Mouse (Mus musculus) heart, embryonic 13.5 days (tissue): ENCODE results near the gene Add2. TPM values are rescaled to one million over a fixed set of nuclear protein-coding genes. Genes with fewer than 3 reads are reported as not detected.

Experiments used
- ATAC-seq: fragments of 200-750 bp; cut with Nextera tagmentation; 2 replicates; pipeline ENCODE4 v1.8.0; 2017; ENCODE audit warnings: moderate TSS enrichment; ENCODE audit not compliant: insufficient number of reproducible peaks, low FRiP score, low TSS enrichment; ENCODE audit errors: extremely low read depth
- H3K27ac ChIP-seq: fragments of 300-500 bp; sonication (generic); replicated peaks from 2 replicates; pipeline ENCODE4 v1.5.1; 2015; ENCODE audit warnings: moderate library complexity, mild to moderate bottlenecking, inconsistent platforms
- H3K27me3 ChIP-seq: fragments of 300-500 bp; sonication (generic); replicated peaks from 2 replicates; pipeline ENCODE4 v1.6.1; 2015; ENCODE audit warnings: mild to moderate bottlenecking, inconsistent platforms
- H3K36me3 ChIP-seq: fragments of 300-500 bp; sonication (generic); 2 replicates; pipeline ENCODE4 v1.6.1; 2015; ENCODE audit warnings: mild to moderate bottlenecking, inconsistent platforms
- H3K4me1 ChIP-seq: fragments of 300-500 bp; sonication (generic); 2 replicates; pipeline ENCODE4 v1.6.1; 2015; ENCODE audit warnings: inconsistent platforms
- H3K4me2 ChIP-seq: fragments of 300-500 bp; sonication (generic); 2 replicates; pipeline ENCODE4 v1.6.1; 2015; ENCODE audit warnings: inconsistent platforms, mild to moderate bottlenecking, moderate library complexity
- H3K4me3 ChIP-seq: fragments of 300-500 bp; sonication (generic); 2 replicates; pipeline ENCODE4 v1.5.1; 2015; ENCODE audit warnings: moderate library complexity, mild to moderate bottlenecking, inconsistent platforms
- H3K9ac ChIP-seq: fragments of 300-500 bp; sonication (generic); 2 replicates; pipeline ENCODE4 v1.6.1; 2015; ENCODE audit warnings: inconsistent platforms, mild to moderate bottlenecking, moderate library complexity
- H3K9me3 ChIP-seq: fragments of 300-500 bp; sonication (generic); 2 replicates; pipeline ENCODE4 v1.6.1; 2016; ENCODE audit warnings: inconsistent platforms
- WGBS: fragments of 180-500 bp; shearing (Covaris S2); methylation state at CpG from one replicate; pipeline ENCODE4 v1.1.7; 2015; ENCODE audit warnings: mixed read lengths; 5-methylcytosine and 5-hydroxymethylcytosine counted together
- polyA plus RNA-seq: library from polyadenylated mRNA; unstranded; fragments of >200 nt; fragmentation: Nextera tagmentation; extraction: Ambion mirVana; gene quantifications from 2 replicates; pipeline ENCODE4 v1.2.1, GENCODE M21; 2015

Gene Add2
- polyA plus RNA-seq, 1 experiment from 2014 or later = 6.4 TPM

- no peak overlapping the region for H3K9ac ChIP-seq
- ATAC-seq = no peak
- H3K4me2 ChIP-seq = no peak overlapping the region
- no peaks in the 10 kb centered on the region for H3K9me3 ChIP-seq
- no peak overlapping the region for H3K4me3 ChIP-seq
- H3K27me3 ChIP-seq = no peaks in the 10 kb centered on the region
- 49% methylated on average over 4 of the region's 4 CpGs for WGBS
- H3K27ac ChIP-seq = peak overlapping the region; percentile 55
- 0 out of 2 replicates have a peak, but pooled peaks cover 12% of the 10 kb centered on the region for H3K4me1 ChIP-seq
- no peaks in the 10 kb centered on the region for H3K36me3 ChIP-seq
Observed at GRCm38 (mm10) chr6:86019415-86020237, 8.9 kb upstream of the Add2 start.

GRCm38 (mm10) chr6:86020948-86021347, 7.5 kb upstream of the Add2 start:
- Histone ChIP-seq H3K9ac (no peak overlapping the region), H3K4me2 (no peak overlapping the region), H3K9me3 (no peaks in the 10 kb centered on the region), H3K4me1 (0 out of 2 replicates have a peak, but pooled peaks cover 3% of the 10 kb centered on the region), H3K27me3 (0 out of 2 replicates have a peak, but pooled peaks cover under 1% of the 10 kb centered on the region), H3K4me3 (no peak overlapping the region), H3K27ac (no peak overlapping the region), H3K36me3 (no peaks in the 10 kb centered on the region)
- WGBS = 30% methylated on average over 3 of the region's 3 CpGs
- no peak for ATAC-seq

DNA sequence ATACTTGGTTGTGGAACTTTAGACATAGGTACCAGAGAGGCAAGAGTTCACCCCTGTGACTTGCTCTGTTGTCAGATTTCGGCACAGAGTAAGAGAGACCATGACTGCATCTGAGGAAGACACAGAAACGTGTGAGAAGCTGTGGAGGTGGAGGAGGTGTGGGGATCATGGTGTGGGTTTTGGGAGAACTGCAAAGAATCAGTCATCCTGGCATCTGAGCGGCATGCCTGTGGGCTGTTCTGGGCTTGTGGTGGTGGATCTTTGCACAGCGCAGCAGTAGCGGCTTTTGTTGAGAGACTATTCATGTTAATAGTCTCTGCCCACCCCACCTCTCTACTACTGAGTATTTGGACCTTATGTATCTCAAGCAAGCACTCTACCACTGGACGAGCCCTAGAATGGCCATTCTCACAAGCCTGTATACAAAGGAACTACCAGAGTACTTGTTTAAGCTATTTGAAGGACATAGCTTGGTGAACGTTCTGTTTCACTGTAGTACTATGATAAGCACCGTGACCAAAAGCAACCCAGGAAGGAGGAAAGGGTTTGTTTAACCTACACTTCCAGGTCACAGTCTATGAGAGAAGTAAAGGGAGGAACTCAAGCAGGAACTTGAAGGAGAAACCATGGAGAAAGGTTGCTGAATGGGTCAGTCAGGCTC, 1.7 kb upstream of the Add2 start:
- Histone ChIP-seq H3K9ac (no peak overlapping the region), H3K4me2 (no peak overlapping the region), H3K9me3 (no peaks in the 10 kb centered on the region), H3K4me1 (peaks cover 7% of the 10 kb centered on the region), H3K4me3 (no peak overlapping the region), H3K36me3 (no peaks in the 10 kb centered on the region), H3K27me3 (peaks cover 58% of the 10 kb centered on the region), H3K27ac (no peak overlapping the region)
- no peak for ATAC-seq
- 69% methylated on average over 8 of the region's 8 CpGs for WGBS

GRCm38 (mm10) chr6:86028150-86028549, 331 bp upstream of the Add2 start:
- Histone ChIP-seq H3K9ac (peak overlapping the region; percentile 78; the same call in 1 of the 2 replicates), H3K27me3 (peaks cover 60% of the 10 kb centered on the region), H3K4me3 (peak overlapping the region; percentile 60)

DNA sequence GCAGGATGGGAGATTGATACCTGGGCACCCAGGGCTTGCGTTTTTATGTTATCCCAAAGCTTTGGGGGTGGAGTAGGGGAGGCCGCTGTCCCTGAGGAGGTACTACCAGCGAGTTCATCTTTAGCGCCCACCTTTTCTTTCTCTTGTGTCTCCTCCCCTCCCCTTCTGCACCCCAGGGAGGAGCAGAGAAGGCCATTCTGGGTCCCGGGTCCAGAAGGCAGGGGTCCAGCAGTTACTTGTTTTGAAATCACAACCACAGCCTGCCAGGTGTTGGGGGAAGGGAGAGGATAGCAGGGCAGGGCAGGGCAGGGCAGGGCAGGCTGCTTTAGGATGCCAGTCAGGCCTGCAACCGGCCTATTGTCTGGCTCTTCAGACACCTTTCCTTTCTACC, 837 bp downstream of the Add2 start:
- peak overlapping the region; percentile 60 for H3K4me3 ChIP-seq
- H3K4me2 ChIP-seq = peak overlapping the region; percentile 95
- H3K27me3 ChIP-seq = peaks cover 60% of the 10 kb centered on the region
- no peak for ATAC-seq
- H3K4me1 ChIP-seq = peaks cover 7% of the 10 kb centered on the region
- H3K9me3 ChIP-seq = no peaks in the 10 kb centered on the region
- peak overlapping the region; percentile 78 for H3K9ac ChIP-seq
- no peaks in the 10 kb centered on the region for H3K36me3 ChIP-seq
- 11% methylated on average over 6 of the region's 6 CpGs for WGBS
- no peak overlapping the region for H3K27ac ChIP-seq

More at GRCm38 (mm10) chr6:86028150-86028549, 331 bp upstream of the Add2 start:
- Histone ChIP-seq H3K36me3 (no peaks in the 10 kb centered on the region), H3K4me1 (peaks cover 7% of the 10 kb centered on the region), H3K27ac (no peak overlapping the region), H3K9me3 (no peaks in the 10 kb centered on the region), H3K4me2 (peak overlapping the region; percentile 95)
- WGBS = 54% methylated on average over 2 of the region's 2 CpGs
- ATAC-seq = no peak

DNA sequence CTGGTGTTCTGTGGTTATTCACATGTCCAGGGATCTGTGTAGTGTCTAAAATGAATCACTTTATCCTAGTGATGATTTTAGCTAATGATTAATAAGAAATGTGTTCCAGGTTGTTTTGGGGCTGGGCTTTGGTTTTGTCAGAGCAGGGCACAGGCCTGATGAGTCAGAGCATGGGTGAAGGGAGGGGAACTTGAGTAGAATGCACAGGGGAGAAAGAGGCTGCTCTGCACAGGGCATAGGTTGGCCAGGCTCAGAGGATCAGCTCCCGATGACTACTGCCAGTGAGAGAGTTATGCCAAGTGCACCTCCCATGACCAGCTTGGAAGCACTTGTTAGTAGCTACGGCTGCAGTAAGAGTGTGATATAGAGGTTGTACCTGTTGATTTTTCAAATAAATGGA, 3.0 kb downstream of the Add2 start:
- Histone ChIP-seq H3K4me2 (no peak overlapping the region), H3K27me3 (peaks cover 54% of the 10 kb centered on the region), H3K9me3 (no peaks in the 10 kb centered on the region), H3K36me3 (no peaks in the 10 kb centered on the region), H3K27ac (no peak overlapping the region), H3K9ac (no peak overlapping the region), H3K4me3 (no peak overlapping the region), H3K4me1 (peaks cover 7% of the 10 kb centered on the region)
- ATAC-seq = no peak
- 76% methylated on average over 2 of the region's 2 CpGs for WGBS

DNA sequence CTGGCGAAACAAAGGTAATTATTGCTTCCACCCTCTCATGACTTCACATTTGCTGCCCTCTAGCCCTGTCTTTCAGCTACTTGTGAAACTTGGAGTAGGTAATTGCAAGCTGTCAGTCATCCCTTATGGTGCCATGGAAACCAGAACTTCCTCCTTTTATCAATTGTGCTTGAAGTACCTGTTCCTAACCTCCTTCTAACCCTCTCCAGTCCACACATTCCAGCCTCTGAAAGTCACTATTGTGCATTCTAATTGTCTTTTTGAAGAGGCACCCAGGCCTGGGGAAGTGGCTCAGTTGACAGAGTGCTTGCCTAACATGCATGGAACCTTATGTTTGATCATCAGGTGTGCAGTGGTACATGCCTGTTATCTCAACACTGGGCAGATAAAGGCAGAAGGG, 5.2 kb downstream of the Add2 start:
- ATAC-seq = no peak
- H3K9me3 ChIP-seq = no peaks in the 10 kb centered on the region

GRCm38 (mm10) chr6:86038901-86039300, 10.4 kb downstream of the Add2 start:
- ATAC-seq = no peak

More for the DNA sequence above, 5.2 kb downstream of the Add2 start:
- H3K27ac ChIP-seq = no peak overlapping the region
- no peak overlapping the region for H3K9ac ChIP-seq
- no peak overlapping the region for H3K4me3 ChIP-seq
- peaks cover 5% of the 10 kb centered on the region for H3K4me1 ChIP-seq
- no peak overlapping the region for H3K4me2 ChIP-seq
- H3K36me3 ChIP-seq = no peaks in the 10 kb centered on the region
- 88% methylated on average over 1 of the region's 1 CpGs for WGBS
- peaks cover 33% of the 10 kb centered on the region for H3K27me3 ChIP-seq

GRCm38 (mm10) chr6:86040140-86040539, 11.7 kb downstream of the Add2 start:
- no peak overlapping the region for H3K27ac ChIP-seq
- H3K36me3 ChIP-seq = no peaks in the 10 kb centered on the region
- H3K9ac ChIP-seq = no peak overlapping the region
- no peak overlapping the region for H3K4me2 ChIP-seq
- no peak for ATAC-seq
- no peak overlapping the region for H3K4me3 ChIP-seq
- H3K4me1 ChIP-seq = no peaks in the 10 kb centered on the region
- no peaks in the 10 kb centered on the region for H3K27me3 ChIP-seq
- no peaks in the 10 kb centered on the region for H3K9me3 ChIP-seq
- 41% methylated on average over 1 of the region's 1 CpGs for WGBS

More at GRCm38 (mm10) chr6:86038901-86039300, 10.4 kb downstream of the Add2 start:
- WGBS = 58% methylated on average over 2 of the region's 2 CpGs
- Histone ChIP-seq H3K9ac (no peak overlapping the region), H3K4me3 (no peak overlapping the region), H3K27me3 (no peaks in the 10 kb centered on the region), H3K36me3 (no peaks in the 10 kb centered on the region), H3K4me1 (no peaks in the 10 kb centered on the region), H3K9me3 (no peaks in the 10 kb centered on the region), H3K4me2 (no peak overlapping the region), H3K27ac (no peak overlapping the region)

DNA sequence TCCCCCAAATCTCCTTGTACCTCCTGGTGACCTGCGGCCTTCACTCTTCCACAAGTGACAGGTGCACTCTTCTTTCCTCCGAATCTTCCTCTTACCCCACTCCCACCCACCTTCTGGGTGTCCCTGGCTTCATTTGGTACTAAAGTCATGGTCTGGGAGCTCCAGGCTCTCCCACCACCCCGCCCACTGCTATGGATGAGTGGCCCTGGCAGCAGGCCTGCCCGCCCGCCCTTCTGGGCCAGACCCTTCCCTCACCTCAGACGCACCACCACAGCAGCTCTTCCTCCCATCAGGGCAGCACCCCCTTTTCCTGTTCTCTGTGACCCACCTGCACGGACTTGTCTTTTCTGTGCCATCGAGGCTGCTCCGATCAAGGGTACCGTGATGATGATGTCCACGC, 19.0 kb downstream of the Add2 start:
- no peak overlapping the region for H3K4me2 ChIP-seq
- no peaks in the 10 kb centered on the region for H3K36me3 ChIP-seq
- H3K27me3 ChIP-seq = no peaks in the 10 kb centered on the region
- peaks cover 23% of the 10 kb centered on the region for H3K4me1 ChIP-seq
- WGBS = 88% methylated on average over 11 of the region's 11 CpGs
- no peak overlapping the region for H3K4me3 ChIP-seq
- no peak for ATAC-seq
- H3K27ac ChIP-seq = no peak overlapping the region
- no peaks in the 10 kb centered on the region for H3K9me3 ChIP-seq
- no peak overlapping the region for H3K9ac ChIP-seq

- Histone ChIP-seq H3K27me3 (no peaks in the 10 kb centered on the region), H3K4me1 (peaks cover 28% of the 10 kb centered on the region), H3K4me2 (no peak overlapping the region), H3K27ac (no peak overlapping the region), H3K9ac (no peak overlapping the region), H3K36me3 (no peaks in the 10 kb centered on the region), H3K9me3 (no peaks in the 10 kb centered on the region), H3K4me3 (no peak overlapping the region)
- WGBS = 76% methylated on average over 5 of the region's 5 CpGs
- no peak for ATAC-seq
Observed at GRCm38 (mm10) chr6:86048509-86048908, 20.0 kb downstream of the Add2 start.
